Mouse (Mus musculus) retina, adult 2 months (tissue): ENCODE results near the gene Usp38.
"Not testable (repeated sequence)": the region's sequence is repeated elsewhere in the genome, so short reads cannot be mapped to it uniquely, and the experiment has no call there.

Source experiments
- DNase-seq: peaks from one replicate; pipeline ENCODE4 v3.0.0-alpha.2; 2012; ENCODE audit warnings: low read depth, low spot score

Usp38 gene

GRCm38 (mm10) chr8:81014789-81015699 is at the start of gene Usp38:
Usp38 (minus strand) TSS chr8:81014928.
- DNase-seq: peak; percentile 99

- no peak for DNase-seq
Observed at GRCm38 (mm10) chr8:81062566-81062965, 47.8 kb upstream of the Usp38 start.

GRCm38 (mm10) chr8:81061950-81062349 is 47.2 kb upstream of the Usp38 start:
- peak; percentile 23 for DNase-seq

GRCm38 (mm10) chr8:81044201-81044600 is 29.5 kb upstream of the Usp38 start:
- DNase-seq: no peak

GRCm38 (mm10) chr8:81027991-81028390 is 13.3 kb upstream of the Usp38 start:
- DNase-seq: no peak

GRCm38 (mm10) chr8:81017548-81017947 is 2.8 kb upstream of the Usp38 start:
- DNase-seq: not testable (repeated sequence)

- DNase-seq: no peak
Observed at GRCm38 (mm10) chr8:81013811-81014530, 757 bp downstream of the Usp38 start.

GRCm38 (mm10) chr8:81012699-81013098 is 2.0 kb downstream of the Usp38 start:
- no peak for DNase-seq

- no peak for DNase-seq
Observed at GRCm38 (mm10) chr8:81012031-81012560, 2.6 kb downstream of the Usp38 start.

- DNase-seq: no peak
Observed at GRCm38 (mm10) chr8:81010386-81010785, 4.3 kb downstream of the Usp38 start.

- DNase-seq: no peak
Observed at GRCm38 (mm10) chr8:81005114-81005513, 9.6 kb downstream of the Usp38 start.

GRCm38 (mm10) chr8:80996632-80997031 is 18.1 kb downstream of the Usp38 start:
- no peak for DNase-seq

- DNase-seq: no peak
Observed at GRCm38 (mm10) chr8:80991937-80992336, 22.8 kb downstream of the Usp38 start.

- DNase-seq: peak; percentile 44
Observed at GRCm38 (mm10) chr8:80982829-80983228, 31.9 kb downstream of the Usp38 start.

GRCm38 (mm10) chr8:80981696-80982095 is 33.0 kb downstream of the Usp38 start:
- DNase-seq: no peak

- no peak for DNase-seq
Observed at GRCm38 (mm10) chr8:80980063-80980462, 34.7 kb downstream of the Usp38 start.

- no peak for DNase-seq
Observed at GRCm38 (mm10) chr8:80977231-80977630, 37.5 kb downstream of the Usp38 start.

- no peak for DNase-seq
Observed at GRCm38 (mm10) chr8:80971150-80971549, 43.6 kb downstream of the Usp38 start.

GRCm38 (mm10) chr8:80970000-80970685 is 44.6 kb downstream of the Usp38 start:
- DNase-seq: no peak

GRCm38 (mm10) chr8:80969423-80969822 is 45.3 kb downstream of the Usp38 start:
- DNase-seq: no peak

GRCm38 (mm10) chr8:80963095-80963494 is 51.6 kb downstream of the Usp38 start:
- no peak for DNase-seq

GRCm38 (mm10) chr8:80962592-80962983 is 52.1 kb downstream of the Usp38 start:
- no peak for DNase-seq
